Mouse (Mus musculus) ES-E14 (cell line): Measurements from ENCODE around the gene Hjurp. TPM values are rescaled to one million over a fixed set of nuclear protein-coding genes. Genes with fewer than 3 reads are reported as not detected.

Experiments
- DNase-seq: peaks from one replicate; pipeline ENCODE4 v3.0.0-alpha.2; 2013; ENCODE audit warnings: low read depth, low spot score
- H3K27ac ChIP-seq: 2 replicates; pipeline ENCODE4 v1.5.1; 2012; ENCODE audit warnings: low read depth, mild to moderate bottlenecking, low read length, moderate library complexity, mixed read lengths; ENCODE audit not compliant: poor library complexity, insufficient read depth, severe bottlenecking
- H3K36me3 ChIP-seq: 2 replicates; pipeline ENCODE4 v1.6.1; 2012; ENCODE audit warnings: mild to moderate bottlenecking, low read length, moderate library complexity, mixed read lengths; ENCODE audit not compliant: control insufficient read depth, poor library complexity, insufficient read depth, severe bottlenecking
- H3K4me1 ChIP-seq, 2 experiments: fragments of 150-350 bp in 1 of 2; sonication (generic) in 1 of 2; 2 replicates each; pipeline ENCODE4 v1.6.1; 2012; ENCODE audit warnings: low read length in 2 of 2, mild to moderate bottlenecking in 1 of 2, mixed read lengths in 1 of 2; ENCODE audit not compliant: control insufficient read depth in 2 of 2, insufficient read depth in 2 of 2, poor library complexity in 1 of 2
- H3K4me3 ChIP-seq, 2 experiments: fragments of 150-350 bp in 1 of 2; sonication (generic) in 1 of 2; 2 replicates each; pipeline ENCODE4 v1.5.1; 2012; ENCODE audit warnings: low read length in 2 of 2, low read depth in 1 of 2, mild to moderate bottlenecking in 1 of 2, mixed read lengths in 1 of 2; ENCODE audit not compliant: insufficient read depth in 1 of 2, poor library complexity in 1 of 2, severe bottlenecking in 1 of 2
- H3K9ac ChIP-seq: 2 replicates; pipeline ENCODE4 v1.6.1; 2012; ENCODE audit warnings: low read depth, mild to moderate bottlenecking, low read length, mixed read lengths; ENCODE audit not compliant: poor library complexity, insufficient read depth, severe bottlenecking
- H3K9me3 ChIP-seq: fragments of 150-350 bp; sonication (generic); 2 replicates; pipeline ENCODE4 v1.6.1; 2012; ENCODE audit warnings: low read depth, mild to moderate bottlenecking, low read length; ENCODE audit not compliant: control insufficient read depth, insufficient read depth
- CHD2 ChIP-seq: IDR thresholded peaks from 2 replicates; pipeline ENCODE4 v1.6.1; 2014; ENCODE audit warnings: mild to moderate bottlenecking, low read depth, low read length, inconsistent platforms
- HCFC1 ChIP-seq: IDR thresholded peaks from 2 replicates; pipeline ENCODE4 v1.6.1; 2012; ENCODE audit warnings: low read length, inconsistent platforms, borderline replicate concordance; ENCODE audit not compliant: insufficient read depth
- MAFK ChIP-seq: IDR thresholded peaks from 2 replicates; pipeline ENCODE4 v1.6.1; 2014; ENCODE audit warnings: mild to moderate bottlenecking, low read depth, low read length, inconsistent platforms; ENCODE audit not compliant: insufficient read depth
- ZC3H11A ChIP-seq: IDR thresholded peaks from 2 replicates; pipeline ENCODE4 v1.6.1; 2012; ENCODE audit warnings: low read depth, mild to moderate bottlenecking, inconsistent platforms, low read length, borderline replicate concordance
- ZNF384 ChIP-seq: IDR thresholded peaks from 2 replicates; pipeline ENCODE4 v1.6.1; 2012; ENCODE audit warnings: low read depth, low read length, inconsistent platforms
- in situ Hi-C, 2 experiments: fragments of 600-800 bp; cut with MboI; formaldehyde crosslinking; loops; one replicate each; pipeline ENCODE4 v1.15.1; 2025; ENCODE audit warnings: low sequenced_read_pairs in 2 of 2, inconsistent platforms in 1 of 2; ENCODE audit not compliant: unreplicated experiment in 2 of 2
- total RNA-seq: library from RNA; depleted of rRNA; stranded (reverse); fragments of 300-350 nt; gene quantifications from 2 replicates; pipeline ENCODE4 v1.2.3, GENCODE M21; 2012

The Hjurp gene
- total RNA-seq, 1 experiment: 168 TPM

- no peaks in the 10 kb centered on the region for H3K4me1 ChIP-seq
- H3K9me3 ChIP-seq: no peaks in the 10 kb centered on the region
- H3K27ac ChIP-seq: no peak overlapping the region
- TF ChIP-seq ZC3H11A (no peak), ZNF384 (no peak), HCFC1 (no peak), MAFK (no peak), CHD2 (no peak)
- H3K36me3 ChIP-seq: no peaks in the 10 kb centered on the region
- no peak overlapping the region for H3K4me3 ChIP-seq
- DNase-seq: no peak
- no peak overlapping the region for H3K9ac ChIP-seq
- in situ Hi-C loops: no loop called here
Observed at GRCm38 (mm10) chr1:88250023-88250422, 27.4 kb downstream of the Hjurp start.

GRCm38 (mm10) chr1:88249596-88249995 lies 27.8 kb downstream of the Hjurp start:
- H3K9me3 ChIP-seq: no peaks in the 10 kb centered on the region
- DNase-seq: no peak
- H3K4me1 ChIP-seq: no peaks in the 10 kb centered on the region
- H3K9ac ChIP-seq: no peak overlapping the region
- in situ Hi-C loops: no loop called here
- no peak overlapping the region for H3K4me3 ChIP-seq
- no peaks in the 10 kb centered on the region for H3K36me3 ChIP-seq
- no peak for TF ChIP-seq ZNF384
- TF ChIP-seq HCFC1: no peak
- no peak for TF ChIP-seq ZC3H11A
- no peak for TF ChIP-seq MAFK
- TF ChIP-seq CHD2: no peak
- no peak overlapping the region for H3K27ac ChIP-seq

GRCm38 (mm10) chr1:88248658-88249057 lies 28.8 kb downstream of the Hjurp start:
- TF ChIP-seq ZNF384: no peak
- TF ChIP-seq CHD2: no peak
- TF ChIP-seq MAFK: no peak
- no peak for TF ChIP-seq ZC3H11A
- TF ChIP-seq HCFC1: no peak
- Histone ChIP-seq H3K36me3 (no peaks in the 10 kb centered on the region), H3K27ac (no peak overlapping the region), H3K9ac (no peak overlapping the region), H3K4me3 (no peak overlapping the region), H3K4me1 (no peaks in the 10 kb centered on the region), H3K9me3 (no peaks in the 10 kb centered on the region)
- DNase-seq: no peak
- in situ Hi-C loops: no loop called here

- Histone ChIP-seq H3K9ac (no peak overlapping the region), H3K4me3 (no peak overlapping the region), H3K27ac (no peak overlapping the region), H3K36me3 (no peaks in the 10 kb centered on the region), H3K9me3 (no peaks in the 10 kb centered on the region), H3K4me1 (no peaks in the 10 kb centered on the region)
- TF ChIP-seq HCFC1 (no peak), MAFK (no peak), CHD2 (no peak), ZNF384 (no peak), ZC3H11A (no peak)
- no peak for DNase-seq
- in situ Hi-C loops: no loop called here
Observed at GRCm38 (mm10) chr1:88247660-88248059, 29.8 kb downstream of the Hjurp start.

DNA sequence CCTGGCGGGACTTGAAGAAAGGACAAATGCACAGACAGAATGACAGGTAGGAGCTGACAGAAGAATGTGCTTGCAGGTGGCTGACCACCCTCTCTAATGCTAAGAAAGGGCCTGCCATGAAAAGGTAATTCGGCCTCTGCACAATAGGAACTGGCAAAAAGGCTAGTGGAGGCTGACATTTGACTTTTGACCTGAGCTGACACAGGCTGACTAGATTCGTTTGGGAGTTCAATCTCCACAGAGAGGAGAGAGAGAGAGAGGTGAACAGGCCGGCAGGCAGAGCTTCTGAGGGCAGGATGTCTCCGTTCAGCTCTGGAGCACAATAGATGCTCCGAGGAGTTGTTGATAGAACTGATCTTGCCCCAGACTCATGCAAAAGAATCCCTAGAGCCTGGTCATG lies 31.0 kb downstream of the Hjurp start:
- Histone ChIP-seq H3K4me1 (no peaks in the 10 kb centered on the region), H3K36me3 (no peaks in the 10 kb centered on the region), H3K9me3 (no peaks in the 10 kb centered on the region), H3K4me3 (no peak overlapping the region), H3K9ac (no peak overlapping the region), H3K27ac (no peak overlapping the region)
- no peak for DNase-seq
- in situ Hi-C loops: no loop called here
- no peak for TF ChIP-seq CHD2
- no peak for TF ChIP-seq ZC3H11A
